Mouse (Mus musculus) CD4-positive, CD25-positive, alpha-beta regulatory T cell, adult 4 months (primary cell): Measurements from ENCODE around the gene Slk. TPM values are rescaled to one million over a fixed set of nuclear protein-coding genes. Genes with fewer than 3 reads are reported as not detected.
A peak's percentile ranks its signal among the peaks of the same experiment; 100 is the strongest.

ENCODE experiments used
- ATAC-seq: one replicate; pipeline ENCODE4 v1.8.0; 2017
- polyA plus RNA-seq, 2 experiments: library from polyadenylated mRNA; unstranded; fragments of 100-300 nt; shearing (Covaris generic); gene quantifications; one replicate each; pipeline ENCODE4 v1.2.1; 2017

Slk gene
- 10 to 100 TPM; 16.1 to 17.8 TPM for polyA plus RNA-seq

DNA sequence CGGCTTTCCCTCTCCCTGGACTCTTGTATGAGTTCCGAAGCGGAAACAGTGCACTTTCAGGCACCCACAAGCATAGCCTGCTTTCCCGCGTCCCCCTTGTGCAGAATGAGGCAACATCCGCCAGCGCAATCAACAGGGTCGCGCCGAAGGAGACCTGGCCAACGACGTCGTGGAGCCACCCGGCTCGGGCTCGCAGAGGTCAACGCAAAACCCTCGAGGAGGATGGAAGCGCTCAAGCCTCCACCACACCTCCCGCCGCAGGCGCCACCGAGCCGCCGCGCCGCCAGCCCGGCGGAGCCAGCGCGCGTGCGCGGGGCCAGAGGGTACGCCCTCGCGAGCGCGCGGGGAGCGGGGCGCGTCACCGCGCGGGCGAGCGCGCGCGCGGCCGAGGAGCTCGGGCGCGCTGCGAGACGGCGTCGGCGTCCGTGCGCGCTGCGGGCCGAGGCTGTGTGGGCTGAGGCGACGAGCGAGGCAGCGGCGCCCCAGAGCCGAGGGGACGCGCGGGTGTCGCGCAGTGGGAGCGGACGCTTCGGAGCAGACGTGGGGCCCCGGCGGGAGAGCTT is at the start of gene Slk:
Slk (plus strand) TSS at position 454 of the 563 bp plus-strand sequence.
- ATAC-seq: peak; percentile 75

GRCm38 (mm10) chr19:47531309-47531708 is 48.2 kb upstream of the Slk start:
- ATAC-seq: no peak

DNA sequence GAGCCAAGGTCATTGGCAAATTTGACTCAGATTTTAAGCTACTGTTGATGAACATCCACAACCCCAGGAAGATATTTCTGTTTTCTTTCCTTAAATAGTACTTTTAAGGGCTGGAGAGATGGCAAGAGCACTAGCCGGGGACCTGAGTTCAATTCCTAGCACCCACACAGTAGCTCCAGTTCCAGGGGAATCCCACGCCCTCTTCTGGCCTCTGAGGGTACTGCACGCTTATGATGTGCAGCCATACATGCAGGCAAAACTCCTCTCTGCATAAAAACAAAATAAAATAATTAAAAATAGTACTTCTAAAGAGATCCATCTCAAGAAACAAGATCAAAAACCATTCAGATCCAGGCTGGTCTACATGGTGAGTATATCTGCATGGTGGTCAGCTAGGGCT is 47.0 kb upstream of the Slk start:
- ATAC-seq: no peak

- no peak for ATAC-seq
These were observed 45.3 kb upstream of the Slk start for GRCm38 (mm10) chr19:47534131-47534530.

- ATAC-seq: peak; percentile 90
These were observed 42.8 kb upstream of the Slk start for GRCm38 (mm10) chr19:47536521-47537299.

DNA sequence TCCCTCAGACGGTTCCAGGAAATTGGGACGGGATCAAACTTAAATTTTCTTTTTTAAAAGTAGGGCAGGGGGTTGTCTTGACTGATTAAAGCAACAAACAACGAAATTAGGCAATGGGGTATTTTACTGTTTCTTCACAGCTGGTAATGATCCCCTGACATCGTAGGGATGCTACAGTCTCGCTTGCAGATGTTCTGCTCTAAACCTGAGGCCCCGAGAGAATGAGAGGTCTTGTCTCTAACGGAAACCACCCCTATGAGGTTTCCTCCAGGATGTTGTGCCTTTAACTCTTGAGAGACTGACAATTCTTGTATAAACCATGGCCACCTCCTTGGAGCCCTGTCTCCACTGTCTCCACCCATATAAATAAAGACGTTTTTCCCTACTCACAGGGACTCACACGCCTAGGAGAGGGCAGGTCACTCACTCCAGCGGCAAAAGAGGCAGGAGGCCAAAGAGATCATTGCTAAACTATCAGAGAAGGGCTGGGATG is 42.1 kb upstream of the Slk start, which contains the start of gene Stn1:
Stn1 (minus strand) TSS at position 208 of the 493 bp plus-strand sequence.
- ATAC-seq: peak; percentile 81

GRCm38 (mm10) chr19:47537879-47538278 is 41.6 kb upstream of the Slk start:
- no peak for ATAC-seq

DNA sequence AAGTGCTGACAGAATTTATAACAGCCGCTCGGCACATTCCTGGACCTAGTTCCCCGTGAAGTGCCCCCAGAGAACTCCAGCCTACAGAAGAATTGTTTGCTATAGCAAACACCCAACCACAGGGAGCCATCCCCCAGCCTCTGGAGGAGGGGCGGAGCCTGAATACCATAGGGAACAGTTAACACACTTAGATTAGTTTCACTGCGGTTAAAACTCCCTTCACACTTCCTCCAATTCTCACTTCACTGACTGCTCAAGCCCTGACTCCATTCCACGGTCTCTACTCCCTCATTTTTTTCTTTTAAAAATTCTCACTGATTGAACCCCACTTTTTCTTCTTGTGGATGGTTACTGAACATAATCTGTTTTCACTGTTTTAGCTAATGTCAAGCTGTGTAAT is 40.7 kb upstream of the Slk start:
- ATAC-seq: no peak

- no peak for ATAC-seq
These were observed 37.0 kb upstream of the Slk start for GRCm38 (mm10) chr19:47542441-47542840.

DNA sequence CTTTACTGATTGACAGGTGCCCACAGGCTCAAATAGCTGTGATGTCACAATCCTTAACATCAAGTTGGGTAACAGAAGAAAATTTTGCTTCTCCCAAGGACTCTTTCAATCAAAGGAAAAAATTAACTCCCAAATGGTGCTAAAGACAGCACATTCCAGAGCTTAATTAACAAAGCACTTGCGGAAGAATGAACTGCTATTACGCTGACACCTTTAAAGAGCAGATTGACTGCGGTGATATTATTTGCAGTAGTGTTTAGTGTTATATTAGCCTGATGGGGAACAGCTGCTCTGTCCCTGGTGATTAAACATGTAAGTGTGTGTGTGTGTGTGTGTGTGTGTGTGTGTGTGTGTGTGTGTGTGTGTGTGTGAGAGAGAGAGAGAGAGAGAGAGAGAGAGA is 34.4 kb upstream of the Slk start:
- ATAC-seq: no peak

DNA sequence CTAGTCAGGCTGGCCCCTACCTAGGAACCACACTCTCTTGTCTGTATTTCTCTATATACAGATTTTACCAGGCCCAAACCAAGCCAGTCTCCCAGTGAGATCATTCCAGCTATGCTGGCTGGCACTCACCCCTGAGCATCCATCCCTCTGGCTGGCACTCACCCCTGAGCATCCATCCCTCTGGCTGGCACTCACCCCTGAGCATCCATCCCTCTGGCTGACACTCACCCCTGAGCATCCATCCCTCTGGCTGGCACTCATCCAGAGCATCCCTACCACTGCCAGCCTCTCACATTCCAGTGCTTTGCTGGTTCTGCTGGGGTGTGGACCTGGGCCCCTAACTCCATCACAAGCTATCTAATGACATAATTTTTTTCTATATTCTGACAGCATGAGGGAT is 34.0 kb upstream of the Slk start:
- ATAC-seq: no peak

- no peak for ATAC-seq
These were observed 30.9 kb upstream of the Slk start for GRCm38 (mm10) chr19:47548432-47549076.

- no peak for ATAC-seq
These were observed 30.3 kb upstream of the Slk start for GRCm38 (mm10) chr19:47549174-47549573.

GRCm38 (mm10) chr19:47549584-47549983 is 29.9 kb upstream of the Slk start:
- no peak for ATAC-seq

DNA sequence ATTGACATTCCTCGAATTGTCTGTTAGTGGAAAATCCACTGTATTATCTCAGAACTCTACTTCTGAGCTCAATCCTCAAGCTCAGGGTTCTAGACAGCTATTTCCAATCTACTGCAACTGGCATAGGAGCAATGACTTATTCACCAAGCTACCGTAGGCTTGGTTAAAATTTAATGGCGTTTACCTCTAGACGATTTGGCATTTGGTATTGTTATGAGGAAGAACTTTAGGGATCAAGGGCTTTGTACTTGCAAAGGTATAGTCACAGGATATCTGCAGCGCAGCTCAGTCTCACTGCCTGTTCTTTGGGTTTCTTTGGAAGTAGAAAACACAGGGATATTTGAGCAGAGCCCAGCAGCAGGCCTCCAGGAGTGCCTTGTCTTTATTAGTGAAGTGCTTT is 20.3 kb upstream of the Slk start:
- no peak for ATAC-seq

GRCm38 (mm10) chr19:47559751-47560512 is 19.5 kb upstream of the Slk start:
- no peak for ATAC-seq

DNA sequence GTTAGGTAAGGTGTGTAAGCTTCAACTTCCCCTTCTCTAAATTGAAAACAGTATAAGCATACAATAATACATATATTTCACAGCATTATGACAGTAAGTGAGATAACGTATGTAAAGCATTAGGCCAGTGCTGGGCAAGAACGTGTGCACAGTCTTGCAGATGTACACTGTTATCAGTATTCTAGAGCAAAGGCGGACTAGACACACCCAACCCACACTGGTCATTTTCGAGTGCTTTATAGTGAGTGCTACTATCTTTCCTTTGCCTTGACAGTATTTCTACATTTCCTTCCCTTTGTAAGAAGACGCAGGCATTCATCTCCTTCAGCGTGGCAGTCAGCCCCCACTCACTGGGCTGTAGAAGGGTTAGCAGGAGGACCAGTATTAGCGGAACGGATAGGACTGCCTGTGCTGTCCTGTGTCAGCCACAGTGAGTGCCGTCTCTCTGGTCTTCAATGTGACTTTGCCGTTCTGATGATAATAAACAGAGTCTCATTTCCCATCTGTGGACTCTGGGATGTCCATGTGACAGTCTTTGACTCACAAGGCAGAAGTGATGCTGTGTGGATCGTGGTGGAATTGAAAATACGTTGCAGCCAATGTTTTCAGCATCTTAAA is 18.8 kb upstream of the Slk start:
- ATAC-seq: no peak

DNA sequence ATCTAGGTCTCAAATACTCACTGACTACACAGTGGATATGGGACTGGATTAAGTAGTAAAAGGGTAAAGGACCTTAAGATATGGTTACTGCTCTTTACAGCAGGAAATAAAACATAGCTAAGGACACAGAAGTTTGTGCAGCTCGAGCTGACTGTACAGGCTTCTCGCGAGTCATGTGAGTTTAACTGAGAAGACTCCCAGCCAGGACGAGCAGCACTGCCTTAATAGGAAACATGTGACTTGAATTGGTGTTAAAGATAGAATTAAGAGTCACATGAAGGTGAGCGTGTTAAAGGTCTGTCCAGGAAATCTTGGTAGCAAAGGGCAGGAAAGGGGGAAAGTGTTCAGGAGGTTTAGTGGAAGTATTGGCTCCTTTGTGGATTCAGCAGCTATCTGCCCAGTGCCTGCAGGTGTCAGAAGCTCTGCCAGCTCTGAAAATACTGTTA is 17.5 kb upstream of the Slk start:
- no peak for ATAC-seq

GRCm38 (mm10) chr19:47563715-47564114 is 15.8 kb upstream of the Slk start:
- no peak for ATAC-seq

GRCm38 (mm10) chr19:47565031-47565654 is 14.3 kb upstream of the Slk start:
- ATAC-seq: no peak

DNA sequence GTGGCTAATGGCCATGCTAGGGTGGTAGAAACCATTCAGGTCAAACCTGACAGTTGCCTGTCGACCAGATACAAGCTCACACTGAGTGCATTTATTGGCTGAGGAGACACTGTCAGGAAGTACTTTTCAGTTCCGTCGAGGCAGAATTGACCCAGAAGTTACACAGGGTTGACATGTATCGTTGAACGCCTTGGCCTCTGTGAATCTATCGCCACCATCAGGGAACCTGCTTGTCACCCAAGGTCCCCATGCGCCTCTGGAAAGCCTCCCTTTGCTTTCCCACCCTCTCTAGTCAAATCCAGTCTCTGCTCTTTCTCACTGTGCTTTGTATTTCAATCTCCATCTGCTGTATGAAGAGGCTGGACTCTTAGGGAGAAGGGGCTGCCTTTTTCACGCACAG is 13.5 kb upstream of the Slk start:
- ATAC-seq: no peak

GRCm38 (mm10) chr19:47570042-47570441 is 9.4 kb upstream of the Slk start:
- no peak for ATAC-seq
